Comparison of ENCODE assay signal across 11 mouse cellular contexts in the genomic region with DNA sequence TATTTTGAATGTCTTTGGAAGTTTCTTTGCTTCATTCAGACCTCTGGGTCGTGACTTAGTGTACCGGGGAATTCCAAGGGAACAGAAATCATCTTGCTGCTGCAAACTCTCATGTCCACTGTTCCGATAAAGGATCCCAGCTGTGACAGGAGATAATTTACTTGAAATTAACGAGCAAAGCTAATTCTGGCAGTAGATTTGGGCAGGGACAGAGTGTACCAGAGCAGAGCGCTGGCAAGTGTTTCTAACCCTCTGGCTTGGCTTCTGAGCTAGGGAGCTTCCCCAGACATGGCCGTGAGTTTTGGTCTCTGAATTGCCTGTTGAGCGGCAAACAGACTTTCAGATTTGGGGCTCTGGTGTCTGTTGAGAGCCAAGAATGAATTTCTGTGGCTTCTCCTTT. TPM values are rescaled to one million over a fixed set of nuclear protein-coding genes. Genes with fewer than 3 reads are reported as not detected.
DNase-seq lines count a peak whose midpoint lies in the region; TF ChIP-seq lines count a peak whose summit lies in the region.
"Had no signal": no experiment of that assay in that cellular context is flagged by ENCODE, and none has a peak within 500 bp of the region (broad histone marks: within the 10 kb centered on the region; RNA-seq: fewer than 3 reads in every experiment).

No protein-coding gene starts in this region.

- no peaks in the 10 kb centered on the region for H3K4me1 ChIP-seq in kidney, adult 2 months (ENCODE audit: control insufficient read depth, insufficient read depth, low read length)

- intact Hi-C loops in gastrocnemius, postnatal 14 days (cut with DNase I; ENCODE audit: low total_unique reads), result no loop called here

- WGBS in kidney, adult 2 months, result 26% methylated on average over 7 of the region's 7 CpGs

- no peak overlapping the region for H3K27ac ChIP-seq in layer of hippocampus, adult 2 months
- no peak overlapping the region for H3K27ac ChIP-seq in kidney, adult 2 months (ENCODE audit: insufficient read depth, low read depth, low read length)
- H3K27ac ChIP-seq: limb, embryonic 12.5 days; midbrain, embryonic 12.5 days had no signal

- TF ChIP-seq CTCF in layer of hippocampus, adult 2 months (conservative IDR thresholded peaks at IDR 0.05), result no peak
- TF ChIP-seq CTCF in kidney, adult 2 months (conservative IDR thresholded peaks at IDR 0.05; ENCODE audit: insufficient read depth, insufficient read length, low read depth, low read length), result no peak

- peak; percentile 17 to 71 for DNase-seq in layer of hippocampus, postnatal 14 days (ENCODE audit: low spot score in 2 of 2)
- no peak for DNase-seq in layer of hippocampus, adult 2 months (ENCODE audit: low spot score in 2 of 2)
- DNase-seq in gastrocnemius, postnatal 14 days, result peak; percentile 32
- peak; percentile 75 for DNase-seq in kidney, adult 2 months
- peak; percentile 69 for DNase-seq in lung, postnatal 10 days
- DNase-seq in embryo, embryonic 11 days, result no peak
- DNase-seq in spleen, postnatal 10 days (ENCODE audit: low spot score in 2 of 2), result no peak
- DNase-seq in frontal cortex, postnatal 36 days (ENCODE audit: low spot score in 2 of 2), result no peak
- DNase-seq: adrenal gland, postnatal 25 days had no signal

- no peak overlapping the region for H3K4me3 ChIP-seq in layer of hippocampus, adult 2 months
- H3K4me3 ChIP-seq in kidney, adult 2 months (ENCODE audit: insufficient read depth, low read depth, low read length), result no peak overlapping the region
- H3K4me3 ChIP-seq: limb, embryonic 12.5 days; midbrain, embryonic 12.5 days had no signal

- H3K27me3 ChIP-seq in kidney, adult 2 months (replicated peaks; ENCODE audit: control insufficient read depth, insufficient read depth, low read length), result no peaks in the 10 kb centered on the region
- H3K27me3 ChIP-seq: limb, embryonic 12.5 days; midbrain, embryonic 12.5 days had no signal

- H3K36me3 ChIP-seq in kidney, adult 2 months (ENCODE audit: control insufficient read depth, insufficient read depth, low read length), result no peaks in the 10 kb centered on the region
- H3K36me3 ChIP-seq: limb, embryonic 12.5 days; midbrain, embryonic 12.5 days had no signal

- no peak for TF ChIP-seq POLR2A in kidney, adult 2 months (IDR thresholded peaks at IDR 0.05; ENCODE audit: low read depth, low read length)

RNA-seq across cellular contexts. Expression of gene Fam180a, which starts 23.8 kb away (rescaled TPM):
- 1 to 10 TPM in 1 of 2 experiments, under 1 TPM in 1; 0.62 to 1.4 TPM for total RNA-seq in layer of hippocampus, postnatal 14 days (2021)
- total RNA-seq in layer of hippocampus, adult 2 months (2021), result under 1 TPM; 0.38 to 0.44 TPM
- total RNA-seq in gastrocnemius, postnatal 14 days (2021), result 1 to 10 TPM; 1.0 to 2.1 TPM
- 0.39 and 0.49 TPM in 2 replicates for polyA plus RNA-seq in kidney, adult 2 months (2012; rRNA removed)
- polyA plus RNA-seq: limb, embryonic 12.5 days had no signal

RNA-seq across cellular contexts. Expression of gene Slc13a4, which starts 41.9 kb away (rescaled TPM):
- total RNA-seq in layer of hippocampus, postnatal 14 days (2021), result 10 to 100 TPM in 1 of 2 experiments, 1 to 10 TPM in 1; 2.6 to 11.9 TPM
- 1 to 10 TPM; 4.0 to 6.2 TPM for total RNA-seq in layer of hippocampus, adult 2 months (2021)
- total RNA-seq in gastrocnemius, postnatal 14 days (2021), result under 1 TPM; 0.11 to 0.35 TPM
- 5.2 and 5.6 TPM in 2 replicates for polyA plus RNA-seq in kidney, adult 2 months (2012; rRNA removed)

Comparison
In these comparisons a context has a peak if more than half of its experiments do, and no peak if none do; other contexts are left out.
1. DNase-seq: peak in layer of hippocampus, postnatal 14 days (2 of 2), gastrocnemius, postnatal 14 days (single experiment), kidney, adult 2 months (single experiment) and lung, postnatal 10 days (single experiment); none in layer of hippocampus, adult 2 months (0 of 2), embryo, embryonic 11 days (single experiment), spleen, postnatal 10 days (0 of 2) and frontal cortex, postnatal 36 days (0 of 2).